Mouse (Mus musculus) fibroblast of lung, adult 2 months (primary cell): ENCODE data around the gene Cga.

ENCODE experiments used
- DNase-seq: peaks from one replicate; pipeline ENCODE4 v3.0.0-alpha.2; 2011; ENCODE audit warnings: low read depth

The Cga gene

DNA sequence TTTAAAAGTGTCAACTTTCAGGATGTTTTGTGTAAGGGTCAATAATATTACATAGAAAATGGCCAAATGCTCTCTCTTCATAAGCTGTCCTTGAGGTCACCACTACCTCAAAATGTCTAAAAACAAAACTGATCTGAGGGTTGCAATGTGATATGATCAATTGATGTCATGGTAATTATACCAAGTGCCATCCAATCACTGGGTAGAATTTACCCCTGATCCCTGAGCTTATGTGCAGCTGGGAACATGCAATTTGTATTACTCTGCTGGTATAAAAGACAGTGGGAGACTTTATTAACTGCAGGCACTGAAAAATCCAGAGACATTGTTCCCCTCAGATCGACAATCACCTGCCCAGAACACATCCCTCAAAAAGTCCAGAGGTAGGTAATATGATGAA is at the start of gene Cga:
Cga (plus strand) TSS at position 301 of the 400 bp plus-strand sequence.
- DNase-seq = no peak

DNA sequence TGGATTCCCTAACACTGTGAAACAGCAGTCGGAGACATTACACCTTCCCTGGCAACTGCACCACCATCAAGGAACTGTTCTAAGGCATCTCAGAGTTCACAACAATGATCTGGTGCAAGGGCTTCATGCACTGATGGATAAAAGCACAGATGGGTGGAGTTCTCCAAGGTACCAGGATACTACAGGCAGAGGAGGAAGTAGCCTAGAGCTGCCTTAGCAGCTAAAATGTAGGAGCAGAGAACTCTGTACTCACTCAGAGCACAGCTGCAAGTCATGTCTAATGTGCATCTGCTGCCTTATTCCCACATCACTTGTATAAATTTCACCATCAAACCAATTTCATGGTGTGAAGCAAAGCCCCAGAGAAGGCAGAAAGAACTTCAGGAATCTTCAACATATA is 49.7 kb upstream of the Cga start:
- no peak for DNase-seq

DNA sequence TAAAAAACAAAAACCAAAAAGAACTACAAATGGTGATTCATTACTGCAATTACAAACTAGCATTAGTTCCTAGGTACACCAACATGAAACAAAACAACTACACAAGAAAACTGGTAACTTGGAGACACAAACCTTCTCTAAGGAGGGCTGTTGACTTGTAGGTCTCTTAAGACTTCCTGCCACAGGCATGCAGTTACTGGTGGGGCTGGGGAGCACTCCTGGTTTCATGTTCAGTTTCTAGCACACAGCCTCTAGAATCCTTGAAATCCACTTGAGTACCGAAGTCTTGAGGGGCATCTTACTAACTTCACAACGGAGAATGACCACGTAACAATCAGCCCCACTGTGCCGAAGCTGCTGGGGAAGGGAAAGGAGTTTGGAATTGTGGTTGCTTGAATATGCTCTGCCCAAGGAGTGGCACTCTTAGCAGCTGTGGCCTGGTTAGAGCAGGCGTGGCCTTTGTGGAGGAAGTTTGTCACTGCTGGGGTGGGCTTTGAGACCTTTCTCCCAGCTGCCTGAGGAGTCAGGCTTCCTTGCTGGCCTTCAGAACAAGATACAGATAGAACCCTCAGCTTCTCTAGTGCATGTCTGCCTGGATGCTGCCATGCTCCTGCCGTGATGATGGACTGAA is 45.8 kb upstream of the Cga start:
- DNase-seq = no peak

DNA sequence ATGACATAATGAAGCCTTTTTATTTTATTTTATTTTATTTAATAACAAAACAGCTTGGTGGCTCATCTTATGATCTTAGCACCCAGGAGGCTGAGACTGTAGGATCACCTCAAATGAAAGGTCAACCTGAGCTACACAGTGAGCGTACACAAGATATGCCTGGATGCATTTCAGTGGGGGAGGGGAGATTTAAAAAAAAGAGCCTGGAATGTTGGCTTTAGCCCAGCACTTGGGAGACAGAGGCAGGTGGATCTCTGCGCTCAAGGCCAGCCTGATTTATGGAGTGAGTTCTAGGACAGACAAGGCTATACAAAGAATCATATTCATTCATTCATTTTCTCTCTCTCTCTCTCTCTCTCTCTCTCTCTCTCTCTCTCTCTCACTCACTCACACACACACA is 43.4 kb upstream of the Cga start:
- DNase-seq = no peak

DNA sequence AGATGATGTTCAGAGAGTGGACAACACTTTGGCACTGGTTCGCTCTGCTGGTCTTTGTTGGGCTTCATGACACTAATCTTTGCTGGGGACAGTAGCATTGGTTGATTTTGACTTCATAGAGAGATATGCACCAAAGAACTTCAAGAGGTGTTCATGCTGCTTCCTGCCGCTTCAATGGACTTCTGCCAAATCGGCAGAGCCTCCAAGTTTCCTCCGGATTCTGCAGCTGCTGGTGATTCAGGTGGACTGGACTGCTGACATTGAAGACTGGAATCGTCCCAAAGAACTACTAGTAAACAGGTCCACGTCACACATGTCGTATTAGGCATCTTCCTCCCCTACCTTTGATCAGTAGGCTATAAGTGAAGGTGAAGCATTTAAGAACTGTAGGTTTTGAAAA is 41.5 kb upstream of the Cga start:
- DNase-seq = no peak

DNA sequence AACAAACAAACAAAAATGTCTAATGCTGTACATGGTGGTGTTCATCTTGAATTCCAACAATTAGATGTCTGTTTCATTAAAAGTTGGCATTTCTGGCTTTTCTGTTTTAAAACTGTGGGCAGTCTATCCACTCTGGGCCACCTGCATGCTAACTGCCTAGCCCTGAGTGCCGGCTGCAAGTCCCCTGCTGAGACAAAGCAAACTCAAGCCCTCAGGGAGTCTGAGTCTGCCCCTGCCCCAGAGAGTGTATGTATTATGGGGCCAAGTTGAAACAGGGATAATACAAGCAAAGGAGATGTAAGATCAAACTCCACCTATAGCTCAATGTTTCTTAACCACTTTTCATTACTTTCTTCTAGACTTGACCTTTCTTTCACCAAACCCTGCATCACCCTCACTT is 37.6 kb upstream of the Cga start:
- DNase-seq = no peak

DNA sequence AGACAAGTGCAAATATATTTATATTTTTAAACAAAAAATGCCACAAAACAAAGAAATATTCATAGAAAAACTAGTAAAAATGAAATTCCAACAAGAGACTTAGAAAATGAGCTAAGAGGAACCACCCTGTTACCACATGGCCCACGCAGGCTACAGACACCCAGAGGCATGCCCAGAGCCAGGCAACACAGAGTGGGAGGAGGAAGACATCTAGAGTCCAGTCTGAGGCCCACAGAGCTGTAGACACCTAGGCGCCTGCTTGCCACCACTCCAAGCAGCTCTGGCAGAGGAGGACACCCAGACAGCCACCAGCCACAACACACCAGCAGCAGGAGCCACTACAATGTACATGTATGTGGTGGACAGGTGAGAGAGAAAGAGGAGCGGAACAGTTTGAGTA is 34.7 kb upstream of the Cga start:
- DNase-seq = no peak

DNA sequence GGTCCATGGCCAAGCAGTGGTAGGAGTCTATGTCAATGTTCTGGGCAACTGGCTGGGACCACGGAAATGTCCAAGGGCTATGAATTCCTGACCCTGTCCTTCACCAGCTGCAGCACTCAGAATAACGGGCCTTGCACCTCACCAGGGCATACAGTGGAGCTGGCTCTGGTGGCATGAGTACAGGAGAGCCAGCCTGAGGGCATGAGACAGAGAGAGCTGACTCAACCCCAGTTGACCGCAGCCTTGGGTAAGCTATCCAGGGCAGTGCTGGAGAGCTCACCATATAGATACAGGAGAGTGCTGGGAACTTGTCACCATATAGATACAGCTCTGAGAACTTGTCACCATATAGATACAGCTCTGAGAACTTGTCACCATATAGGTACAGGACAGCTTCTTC is 34.2 kb upstream of the Cga start:
- no peak for DNase-seq

DNA sequence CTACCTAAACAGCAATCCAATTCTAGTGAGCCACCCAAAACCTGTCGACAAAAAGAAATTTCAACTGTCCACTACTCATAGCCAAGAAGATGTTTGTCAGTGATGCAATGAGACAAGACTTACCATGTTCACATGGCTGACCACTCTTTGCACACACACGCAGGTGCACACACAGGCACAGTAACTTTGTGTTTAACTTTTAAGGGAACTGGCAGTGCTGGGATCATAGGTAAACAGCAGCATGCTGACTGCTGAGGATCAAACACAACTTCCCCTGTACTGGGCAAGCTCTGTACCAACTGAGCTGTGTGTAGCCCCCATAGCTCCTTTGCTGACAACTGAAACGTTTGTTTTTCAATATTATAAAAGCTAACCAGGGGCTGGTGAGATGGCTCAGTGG is 32.1 kb upstream of the Cga start:
- DNase-seq = no peak

DNA sequence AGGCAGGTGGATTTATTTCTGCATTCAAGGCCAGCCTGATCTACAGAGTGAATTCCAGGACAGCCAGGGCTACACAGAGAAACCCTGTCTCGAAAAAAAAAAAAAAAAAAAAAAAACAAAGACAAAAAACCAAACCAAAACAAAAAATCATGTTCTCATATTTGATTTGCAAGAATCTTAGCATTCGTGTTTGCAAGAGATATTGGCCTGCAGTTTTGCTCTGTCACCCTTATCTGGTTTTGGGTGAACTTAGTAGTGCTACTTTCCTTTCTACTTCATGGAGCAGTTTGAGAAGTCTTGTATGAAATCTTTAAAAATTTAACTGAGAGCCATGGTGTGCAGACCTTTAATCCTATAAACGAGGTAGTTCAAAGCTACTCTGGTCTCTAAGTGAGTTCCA is 23.8 kb upstream of the Cga start:
- no peak for DNase-seq

DNA sequence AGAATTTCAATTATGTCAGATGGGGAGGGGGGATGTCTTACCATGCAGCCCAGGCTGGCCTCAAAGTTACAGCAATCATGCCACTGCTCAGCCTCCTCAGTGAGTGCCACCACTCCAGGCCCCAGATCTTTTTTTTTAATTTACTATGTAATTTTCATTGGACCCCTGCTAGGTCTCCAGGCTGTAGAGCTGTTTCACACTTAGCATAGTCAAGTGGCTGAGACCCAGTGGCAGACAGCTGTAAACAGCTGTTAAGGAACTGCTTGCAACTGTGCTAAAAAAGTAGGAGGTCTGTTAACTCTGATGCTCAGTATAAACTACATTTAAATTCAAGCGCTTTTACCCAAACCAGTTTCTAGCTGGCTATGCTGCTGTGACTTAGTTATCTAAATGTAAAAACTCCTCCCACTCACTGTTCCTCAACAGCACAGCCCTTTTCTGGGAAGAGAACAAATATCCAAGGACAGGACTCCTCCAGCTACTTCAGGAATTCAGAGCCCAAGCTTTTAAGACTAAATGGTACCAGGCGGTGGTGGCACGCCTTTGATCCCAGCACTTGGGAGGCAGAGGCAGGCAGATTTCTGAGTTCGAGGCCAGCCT is 20.6 kb upstream of the Cga start:
- DNase-seq = no peak

DNA sequence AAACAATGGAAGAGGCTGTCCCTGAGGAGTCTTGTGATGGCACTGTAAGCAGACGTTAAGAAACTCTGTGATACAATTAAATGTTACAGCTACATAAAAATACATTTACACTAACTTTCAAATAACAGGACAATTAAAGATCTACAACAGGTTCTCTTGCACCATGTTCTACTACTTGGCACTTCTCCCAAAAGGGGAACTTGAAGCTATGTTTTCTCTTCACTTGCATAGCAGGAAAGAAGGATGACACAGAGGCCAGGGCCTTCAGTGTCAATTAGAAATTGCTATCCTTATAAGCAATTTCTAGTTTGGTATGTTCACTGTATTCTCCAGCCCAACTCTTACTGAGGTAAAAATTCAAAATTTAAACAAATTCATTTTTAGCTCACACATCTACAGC is 19.3 kb upstream of the Cga start:
- DNase-seq = no peak

DNA sequence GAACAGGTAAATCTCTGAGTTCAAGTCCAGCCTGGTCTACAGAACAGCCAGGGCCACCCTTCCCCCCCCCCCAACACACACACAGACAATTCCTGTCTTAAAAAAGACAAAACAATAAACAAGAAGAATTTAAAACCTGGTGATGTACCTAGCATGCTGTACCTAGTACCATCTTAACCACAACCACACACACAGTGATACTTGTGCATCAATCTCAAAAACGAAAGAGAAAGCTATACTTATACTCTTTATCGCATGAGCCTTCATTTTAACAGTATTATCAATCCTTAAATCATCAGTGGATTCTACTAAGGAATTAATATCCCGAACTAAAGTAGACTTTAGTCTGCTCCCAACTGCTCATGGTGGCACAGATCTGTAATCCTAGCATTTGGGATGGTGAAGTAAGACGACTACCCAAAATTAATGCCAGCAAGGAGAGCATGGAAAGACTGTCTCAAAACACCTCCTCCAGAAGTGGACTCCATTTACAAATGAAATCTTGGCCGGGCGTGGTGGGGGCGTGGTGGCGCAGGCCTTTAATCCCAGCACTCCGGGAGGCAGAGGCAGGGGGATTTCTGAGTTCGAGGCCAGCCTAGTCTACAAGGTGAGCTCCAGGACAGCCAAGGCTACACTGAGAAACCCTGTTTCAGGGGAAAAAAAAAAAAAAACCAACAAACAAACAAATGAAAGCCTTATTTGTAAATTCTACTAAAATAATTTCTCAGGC is 12.5 kb upstream of the Cga start:
- DNase-seq = no peak

DNA sequence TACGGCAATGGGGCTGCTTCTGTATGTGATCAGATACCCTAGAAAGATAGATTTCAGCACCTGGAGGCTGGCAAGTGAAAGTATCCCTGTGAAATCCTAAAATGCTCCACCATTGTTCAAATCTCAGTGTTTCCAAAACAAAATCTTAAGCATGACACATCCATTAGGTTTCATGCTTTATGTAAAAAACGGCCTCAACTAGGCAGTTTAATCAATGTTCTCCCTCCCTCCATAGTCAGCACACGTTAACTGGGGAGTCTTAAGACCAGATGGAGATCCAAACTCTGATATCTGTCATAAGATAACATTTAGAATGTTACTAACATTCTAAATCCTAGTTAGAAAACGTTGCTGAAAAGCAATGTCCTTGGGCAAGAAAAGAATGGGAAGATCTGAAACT is 11.7 kb upstream of the Cga start:
- no peak for DNase-seq

DNA sequence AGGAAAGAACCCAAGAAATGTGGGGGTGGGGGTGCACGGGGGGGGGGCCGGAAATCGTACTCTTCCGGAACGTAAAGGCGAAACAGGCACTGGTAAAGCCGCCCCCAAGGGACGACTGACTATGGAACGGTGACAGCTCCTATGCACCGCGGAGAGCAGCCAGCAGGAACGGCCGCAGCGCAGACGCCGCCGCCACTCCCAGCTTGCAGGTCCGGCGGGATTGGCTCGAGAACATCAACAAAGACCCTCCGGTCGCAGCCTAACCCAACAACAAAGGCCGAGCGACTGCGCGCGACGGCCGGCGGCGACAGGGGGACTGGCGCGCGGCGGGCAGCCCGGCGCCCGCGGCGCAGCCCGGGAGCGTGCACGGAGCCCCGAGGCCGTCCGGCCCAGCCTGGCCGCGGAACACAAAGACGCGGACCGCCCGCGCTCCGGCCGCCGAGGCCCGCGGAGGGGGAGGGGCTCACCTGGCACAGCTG is 11.2 kb upstream of the Cga start:
- DNase-seq = no peak

DNA sequence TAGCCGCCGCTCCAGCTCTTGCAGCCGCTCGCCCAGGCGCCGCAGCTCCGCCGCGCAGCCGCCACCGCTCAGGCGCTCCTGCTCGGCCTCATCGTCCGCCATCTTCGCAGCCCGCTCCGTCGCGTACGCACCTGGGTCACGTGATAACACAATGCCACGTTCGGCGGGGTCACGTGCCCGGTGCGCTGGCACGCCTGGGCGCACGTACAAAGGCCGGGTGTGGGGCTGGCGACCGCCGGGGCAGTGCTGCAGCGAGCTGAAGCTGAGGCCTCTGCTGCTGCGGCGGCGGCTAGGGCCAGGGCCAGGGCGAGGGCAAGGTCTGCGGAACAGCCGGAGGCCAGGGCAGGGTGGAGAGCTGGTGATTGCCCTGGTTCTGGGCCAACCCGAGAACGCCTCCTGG is 10.8 kb upstream of the Cga start, which contains the start of gene Zfp292:
Zfp292 (minus strand) TSS at position 143 of the 400 bp plus-strand sequence.
- DNase-seq = peak; percentile 65

DNA sequence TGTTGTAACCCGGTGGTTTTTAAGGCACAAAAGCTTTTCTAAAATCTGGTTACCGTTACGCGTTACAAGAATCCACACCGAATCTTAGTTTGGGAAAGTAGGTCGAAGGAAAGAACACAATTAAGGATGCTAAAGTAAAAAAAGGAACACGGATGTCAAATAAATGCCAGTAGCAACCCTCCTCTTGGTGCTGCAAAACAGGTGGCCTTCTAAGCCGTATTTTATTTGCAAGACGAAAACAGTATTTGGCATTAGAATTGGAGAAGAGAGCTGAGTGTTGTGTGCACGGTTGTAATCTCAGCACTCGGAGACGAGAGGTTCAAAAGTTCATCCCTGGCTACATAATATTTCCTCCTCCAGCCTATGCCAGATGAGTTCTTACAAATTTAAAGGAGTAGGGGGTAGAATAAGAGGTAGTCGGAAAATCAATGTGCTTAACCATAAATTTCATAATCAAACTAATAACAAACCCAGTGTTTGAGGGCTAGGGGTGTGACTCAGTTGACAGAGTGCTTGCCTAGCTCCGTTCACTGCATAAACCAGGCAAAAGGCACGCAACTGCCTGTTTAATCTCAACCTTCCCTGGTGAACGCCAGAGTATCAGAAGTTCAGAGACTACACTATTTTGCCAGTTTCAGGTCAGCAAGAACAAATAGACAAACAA is 10.1 kb upstream of the Cga start:
- DNase-seq = no peak

DNA sequence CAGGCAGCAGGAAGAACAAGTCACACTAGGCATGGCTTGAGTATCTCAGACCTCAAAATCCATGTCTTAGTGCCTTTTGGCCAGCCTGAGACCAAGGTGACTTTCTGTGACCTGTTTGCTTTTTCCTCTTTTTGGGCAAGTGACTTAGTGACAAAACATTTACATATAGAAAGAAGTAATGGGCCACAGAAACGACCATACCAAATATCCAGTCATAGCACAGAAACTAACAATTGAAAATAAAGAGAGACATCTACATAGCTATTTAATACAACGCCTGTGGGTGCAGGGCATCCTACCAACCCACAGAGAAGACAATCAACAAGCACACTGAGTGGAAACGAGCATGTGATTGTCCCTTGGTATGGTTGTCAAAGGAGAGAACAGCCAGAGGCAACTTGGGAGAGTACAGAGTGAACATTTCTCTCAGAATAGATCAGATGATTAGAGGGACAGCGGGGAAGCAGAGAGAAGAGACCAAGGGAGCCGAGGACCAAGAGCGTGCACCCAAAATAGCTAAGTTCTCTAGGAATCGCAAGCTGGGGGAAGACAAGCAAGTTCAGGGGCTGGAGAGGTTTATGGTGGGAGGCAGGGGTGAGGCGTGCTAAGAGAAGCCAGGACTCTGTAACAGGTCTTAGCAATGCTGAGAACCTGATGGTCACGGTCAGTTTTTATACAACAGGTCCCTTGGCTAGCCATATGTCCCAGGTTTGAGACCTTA is 7.8 kb upstream of the Cga start:
- no peak for DNase-seq

DNA sequence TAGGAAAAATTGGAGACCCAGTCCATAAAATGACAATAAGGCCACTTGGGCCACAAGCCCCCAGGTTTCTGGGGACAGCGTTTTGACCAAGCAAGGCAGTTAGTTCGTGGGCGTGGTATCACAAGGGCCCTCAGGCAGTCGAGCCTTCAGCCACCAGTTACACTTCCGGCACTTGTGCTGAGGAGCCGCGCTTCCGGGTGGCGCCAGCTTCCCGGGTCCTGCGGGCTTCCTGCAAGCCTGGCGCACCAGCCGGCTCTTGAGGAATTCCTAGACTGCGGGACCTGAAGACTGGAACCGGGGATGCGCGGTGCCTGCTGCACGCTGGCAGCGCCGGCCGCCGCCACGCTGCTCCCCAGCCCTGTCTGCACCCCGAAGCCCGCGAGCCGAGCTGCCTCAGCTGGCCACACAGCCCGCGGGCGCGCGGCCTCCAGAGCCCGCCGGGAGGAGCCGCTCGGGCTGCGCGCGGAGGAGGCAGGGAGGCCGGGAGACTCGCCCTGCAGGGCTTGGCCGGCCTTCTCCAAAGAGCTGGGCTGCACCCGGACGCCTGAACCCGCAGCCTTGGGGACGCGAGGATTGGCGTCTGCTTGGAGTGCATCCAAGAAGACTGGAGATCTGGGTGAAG is 7.0 kb upstream of the Cga start:
- peak; percentile 46 for DNase-seq

DNA sequence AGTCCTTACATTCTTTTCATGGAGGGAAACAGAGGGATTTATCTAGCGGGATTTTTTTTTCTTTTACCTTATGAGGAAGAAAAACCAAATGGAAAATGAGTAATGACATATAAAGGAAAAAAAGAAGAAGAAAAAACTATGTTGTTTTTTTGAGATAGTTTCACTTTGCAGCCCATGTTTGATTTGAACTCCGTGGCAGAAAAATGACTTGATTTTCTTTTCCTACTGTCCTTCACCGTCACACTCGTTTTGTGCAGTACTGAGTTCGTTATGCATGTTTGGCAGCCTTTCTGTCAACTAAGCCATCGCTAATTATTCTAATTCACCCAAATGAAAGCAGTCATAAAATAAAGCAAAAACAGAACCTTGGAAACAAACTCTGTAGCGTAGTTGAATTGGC is 6.3 kb upstream of the Cga start:
- no peak for DNase-seq

DNA sequence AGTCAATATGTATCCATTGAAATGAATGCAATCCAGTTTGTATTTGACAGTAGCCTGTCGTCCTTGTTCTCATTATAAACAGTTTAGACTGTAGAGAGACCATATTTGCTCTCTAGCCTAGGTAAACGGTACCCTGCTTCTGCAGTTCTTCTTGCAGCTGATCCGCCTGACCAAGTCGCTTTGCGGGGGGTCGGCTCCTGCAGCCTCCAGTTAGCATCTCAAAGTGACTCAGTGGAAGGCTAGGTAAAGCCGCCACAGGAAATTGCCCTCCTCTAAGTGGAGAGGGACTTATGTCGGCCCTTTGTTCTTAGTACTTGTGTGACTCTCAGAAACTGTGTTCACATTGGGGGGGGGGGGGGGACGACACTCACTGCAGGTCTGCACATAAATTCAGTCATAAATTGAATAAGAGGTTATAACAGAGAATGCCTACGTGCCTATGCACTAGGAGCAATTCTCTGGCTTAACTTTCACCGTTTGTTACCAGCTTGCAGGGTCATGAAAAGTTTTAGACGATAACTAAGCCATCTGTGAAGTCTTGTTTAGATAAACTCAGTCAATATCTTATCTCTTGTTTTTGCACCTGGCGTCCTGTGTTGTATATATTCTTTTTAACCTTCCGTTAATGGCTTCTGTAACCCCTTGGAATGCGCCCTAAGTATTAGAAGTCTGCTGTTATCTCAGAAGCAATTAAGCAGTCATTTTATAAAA is 4.3 kb upstream of the Cga start:
- no peak for DNase-seq
